Mouse (Mus musculus) heart, postnatal 0 days (tissue): ENCODE data around the gene Chrne.

ENCODE experiments used
- CTCF ChIP-seq: IDR thresholded peaks from 2 replicates; pipeline ENCODE4 v1.5.1; 2016; ENCODE audit warnings: antibody characterized with exemption, control low read depth, low read depth
- EP300 ChIP-seq: IDR thresholded peaks from 2 replicates; pipeline ENCODE4 v1.6.1; 2016; ENCODE audit warnings: antibody characterized with exemption, low read depth

DNA sequence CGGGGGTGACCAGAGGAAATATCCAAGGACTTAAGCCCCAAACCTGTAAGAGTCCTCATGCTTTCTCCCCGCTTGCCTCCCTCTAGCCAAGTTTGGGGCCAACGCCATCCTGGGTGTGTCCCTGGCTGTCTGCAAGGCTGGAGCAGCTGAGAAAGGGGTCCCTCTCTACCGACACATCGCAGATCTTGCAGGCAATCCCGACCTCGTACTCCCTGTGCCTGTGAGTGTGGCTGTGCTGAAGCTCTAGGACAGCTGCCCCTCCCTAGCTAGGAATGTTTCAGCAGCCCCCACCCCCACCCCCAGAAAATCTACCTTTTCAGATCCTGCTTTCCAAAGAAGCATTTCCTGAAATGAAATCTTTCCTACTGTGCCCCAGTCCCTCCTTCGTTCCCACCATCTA, 39.9 kb upstream of the Chrne start:
- no peak for TF ChIP-seq CTCF
- no peak for TF ChIP-seq EP300
